Mouse (Mus musculus) bone marrow, adult 2 months (tissue): ENCODE results near the gene Cdc26.

Experiments used
- CTCF ChIP-seq: fragments of 200-500 bp; IDR thresholded peaks from 2 replicates; pipeline ENCODE4 v1.5.1; 2011; ENCODE audit warnings: low read length, control low read depth; ENCODE audit not compliant: control insufficient read depth, insufficient read depth
- POLR2A ChIP-seq: fragments of 200-500 bp; IDR thresholded peaks from 2 replicates; pipeline ENCODE4 v1.6.1; 2011; ENCODE audit warnings: low read depth, mild to moderate bottlenecking, control low read depth, low read length, borderline replicate concordance; ENCODE audit not compliant: control insufficient read depth

DNA sequence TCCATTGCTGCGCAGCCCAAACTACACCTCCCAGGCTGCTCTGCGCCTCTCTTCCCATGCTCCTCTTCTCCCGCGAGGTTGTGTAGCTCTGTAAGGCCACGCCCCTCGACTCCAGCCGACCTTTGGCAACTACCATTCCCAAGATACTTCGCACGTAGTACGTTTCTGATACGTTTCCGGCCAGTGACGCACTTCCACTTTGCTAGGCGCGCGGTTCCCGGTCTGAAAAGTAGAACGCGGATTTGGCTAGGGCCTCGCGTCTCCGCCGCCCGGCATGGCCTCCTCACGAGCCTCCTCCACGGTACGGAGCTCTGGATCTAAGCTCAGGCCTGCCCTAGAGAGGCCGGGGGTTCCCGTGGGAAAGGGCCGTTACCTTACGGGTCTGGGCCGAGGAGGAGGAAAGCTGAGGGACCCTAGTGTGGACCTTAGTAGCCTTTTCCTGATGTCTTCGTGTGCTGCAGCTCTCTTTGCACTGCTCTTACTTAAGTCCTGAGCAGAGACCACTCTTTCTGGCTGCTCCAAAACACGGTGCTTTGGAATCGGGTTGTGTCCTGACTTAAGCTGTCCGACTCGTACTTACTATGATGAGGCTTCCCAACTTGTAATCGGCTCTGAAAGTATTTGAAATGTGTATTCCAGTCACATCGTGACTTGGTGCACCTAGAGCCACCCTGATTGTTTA, at the start of gene Cdc26, which contains the start of gene Prpf4:
- peak; percentile 86; the same call in 1 of the 2 replicates for TF ChIP-seq POLR2A
- TF ChIP-seq CTCF, result no peak
